Mouse (Mus musculus): ENCODE results near the gene Fgd5. TPM values are rescaled to one million over a fixed set of nuclear protein-coding genes. Genes with fewer than 3 reads are reported as not detected.

Gene Fgd5
- polyA plus RNA-seq, 1 experiment from 2014 or later, result 6.9 TPM

DNA sequence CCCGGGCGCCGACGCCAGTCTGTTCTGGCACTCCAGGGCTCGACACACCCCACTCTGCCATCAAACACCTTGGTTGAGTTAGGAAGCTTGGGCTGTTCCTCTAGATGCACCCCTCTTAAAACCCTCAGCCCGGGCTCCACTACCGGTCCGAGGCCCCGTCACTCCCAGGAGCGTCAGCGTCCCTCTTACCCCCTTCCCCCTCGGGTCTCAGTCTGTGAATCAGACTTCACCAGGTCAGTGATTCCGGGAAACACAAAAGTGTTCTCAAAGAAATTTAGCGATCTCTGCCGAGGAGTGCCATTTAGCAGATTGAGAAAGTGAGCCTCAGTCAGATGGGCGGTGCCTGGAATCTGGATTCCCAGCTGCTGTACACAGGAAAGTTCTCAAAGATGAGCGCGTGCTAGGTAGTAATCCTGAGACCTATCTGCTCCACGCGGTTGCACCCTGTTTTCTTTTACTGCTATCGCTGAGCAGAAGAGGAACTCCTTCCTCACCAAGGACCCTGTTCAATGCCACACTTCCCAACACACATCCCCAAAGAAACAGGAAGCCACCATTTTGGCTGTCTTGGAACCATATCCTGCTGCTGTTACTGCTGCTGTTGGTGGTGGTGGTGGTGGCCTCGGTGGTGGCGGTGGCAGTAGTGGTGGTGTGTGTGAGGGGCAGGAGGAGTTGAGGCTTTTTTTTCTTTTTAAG, 771 bp downstream of the Fgd5 start:
- no peak overlapping the region for H3K27ac ChIP-seq (replicated peaks)
- H3K9ac ChIP-seq (replicated peaks), result peak overlapping the region; percentile 58
- no peaks in the 10 kb centered on the region for H3K9me3 ChIP-seq
- peak; percentile 26; the same call in 1 of the 2 replicates for ATAC-seq (replicated peaks)
- peak overlapping the region; percentile 93 for H3K4me2 ChIP-seq (replicated peaks)
- 11% methylated on average over 23 of the region's 23 CpGs for WGBS
- peak overlapping the region; percentile 54 for H3K4me3 ChIP-seq
- H3K27me3 ChIP-seq, result 0 out of 2 replicates have a peak, but pooled peaks cover 9% of the 10 kb centered on the region
- H3K4me1 ChIP-seq, result peaks cover 13% of the 10 kb centered on the region
- H3K36me3 ChIP-seq, result no peaks in the 10 kb centered on the region

DNA sequence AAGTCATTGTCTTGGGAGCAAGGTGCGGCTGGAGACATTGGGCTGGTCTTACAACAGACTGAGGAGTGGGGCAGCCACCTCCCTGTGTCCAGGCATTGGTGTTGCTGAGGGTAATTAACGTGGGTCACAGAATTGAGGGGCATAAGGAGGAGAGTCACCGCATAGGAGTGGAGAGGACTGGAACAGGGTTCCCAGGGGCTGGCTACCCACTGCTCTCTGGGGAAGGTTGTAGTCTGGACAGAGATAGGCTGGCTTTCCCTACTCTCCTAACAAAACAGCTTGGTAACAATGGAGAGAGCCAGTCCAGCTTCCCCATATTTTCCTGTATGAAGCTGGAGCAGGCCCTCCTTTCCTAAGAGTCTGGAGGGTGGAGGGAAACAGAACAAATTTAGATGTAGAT, 1.3 kb downstream of the Fgd5 start:
- WGBS, result 55% methylated on average over 3 of the region's 3 CpGs
- Histone ChIP-seq H3K27me3 (0 out of 2 replicates have a peak, but pooled peaks cover 9% of the 10 kb centered on the region), H3K36me3 (no peaks in the 10 kb centered on the region), H3K4me3 (peak overlapping the region; percentile 54; the same call in 1 of the 2 replicates), H3K4me2 (replicated peaks) (no peak overlapping the region), H3K9ac (replicated peaks) (no peak overlapping the region), H3K4me1 (peaks cover 13% of the 10 kb centered on the region), H3K9me3 (no peaks in the 10 kb centered on the region), H3K27ac (replicated peaks) (no peak overlapping the region)
- no peak for ATAC-seq (replicated peaks)

DNA sequence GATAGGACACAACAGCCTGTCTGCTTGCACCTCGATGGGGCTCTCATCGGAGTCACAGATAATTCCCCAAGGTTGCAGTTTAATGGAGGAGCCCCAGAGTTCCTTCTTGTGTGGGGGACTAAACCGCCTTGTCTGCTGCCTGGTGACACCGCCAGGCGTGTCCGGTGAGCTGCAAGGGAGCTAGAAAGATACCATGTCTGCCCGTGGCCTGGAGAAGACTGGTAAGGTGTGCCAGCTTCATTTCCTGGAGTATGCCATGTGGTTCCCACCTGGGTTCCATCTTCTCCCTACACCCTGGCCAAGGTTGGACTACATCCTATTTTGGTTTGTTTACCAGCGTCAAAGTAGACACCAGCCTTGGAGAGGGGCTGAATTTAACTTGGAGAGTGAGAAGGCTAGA, 11.4 kb downstream of the Fgd5 start:
- Histone ChIP-seq H3K36me3 (no peaks in the 10 kb centered on the region), H3K4me1 (no peaks in the 10 kb centered on the region), H3K27me3 (no peaks in the 10 kb centered on the region), H3K9me3 (no peaks in the 10 kb centered on the region), H3K9ac (replicated peaks) (no peak overlapping the region), H3K4me3 (no peak overlapping the region), H3K27ac (replicated peaks) (no peak overlapping the region), H3K4me2 (replicated peaks) (no peak overlapping the region)
- 88% methylated on average over 8 of the region's 8 CpGs for WGBS
- no peak for ATAC-seq (replicated peaks)

DNA sequence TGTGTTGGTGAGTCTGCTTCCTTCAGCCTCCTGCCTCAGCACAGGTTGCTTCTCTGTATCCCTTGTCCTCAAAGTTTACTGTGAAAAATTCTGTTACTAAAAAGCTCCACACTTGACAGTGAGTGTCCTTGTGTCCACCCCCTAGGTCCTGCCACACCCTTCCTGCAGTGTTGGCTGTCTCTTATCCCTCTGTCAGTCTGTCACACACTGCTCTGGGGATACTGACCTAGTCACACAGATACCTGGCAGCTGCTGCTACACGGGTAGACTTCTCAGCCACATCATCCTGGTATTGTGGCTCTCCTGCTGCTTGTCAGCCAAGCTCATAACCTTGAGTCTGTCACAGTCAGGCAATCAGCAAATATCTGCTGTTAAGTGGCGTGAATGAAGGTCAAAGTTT, 14.1 kb downstream of the Fgd5 start:
- 80% methylated on average over 2 of the region's 2 CpGs for WGBS

DNA sequence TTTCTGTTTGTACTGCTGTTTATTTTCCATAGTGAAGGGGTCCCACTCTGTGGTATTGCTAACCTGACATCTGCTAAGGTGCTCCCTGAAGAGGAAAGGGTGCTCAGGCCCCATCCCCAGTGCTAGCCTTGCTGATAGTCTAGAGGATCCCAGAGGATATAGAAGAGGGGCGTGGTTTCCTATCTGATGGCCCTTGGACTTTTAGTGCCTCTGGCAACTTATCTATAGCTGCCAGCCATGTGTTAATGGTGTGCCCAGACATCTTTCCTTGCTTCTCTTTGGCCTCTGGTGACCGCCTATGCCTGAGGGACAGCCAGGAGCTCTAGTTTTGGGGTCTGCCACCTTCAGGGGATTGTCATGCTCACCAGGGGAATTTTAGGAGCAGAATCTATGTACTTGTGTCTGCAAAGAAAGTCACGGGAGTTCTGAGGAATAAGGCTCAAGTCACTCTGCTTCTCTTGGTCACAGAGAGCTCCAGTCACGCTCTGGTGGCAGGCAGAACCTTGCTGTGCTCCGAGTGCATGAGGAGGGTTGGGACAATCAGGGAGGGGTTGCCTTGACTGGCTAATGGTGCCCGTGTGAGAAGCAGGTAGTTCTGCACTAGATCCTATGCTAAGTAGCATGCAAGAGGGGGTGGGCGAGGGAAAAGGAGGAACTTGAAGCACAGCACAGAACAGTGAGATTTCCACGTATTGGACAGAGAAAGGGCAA, 15.3 kb downstream of the Fgd5 start:
- no peak overlapping the region for H3K4me3 ChIP-seq
- 73% methylated on average over 8 of the region's 8 CpGs for WGBS
- 0 out of 2 replicates have a peak, but pooled peaks cover 6% of the 10 kb centered on the region for H3K4me1 ChIP-seq
- H3K4me2 ChIP-seq (replicated peaks), result no peak overlapping the region
- H3K36me3 ChIP-seq, result no peaks in the 10 kb centered on the region
- no peak for ATAC-seq (replicated peaks)
- no peaks in the 10 kb centered on the region for H3K27me3 ChIP-seq
- H3K9ac ChIP-seq (replicated peaks), result no peak overlapping the region
- H3K27ac ChIP-seq (replicated peaks), result no peak overlapping the region
- H3K9me3 ChIP-seq, result no peaks in the 10 kb centered on the region

More for the DNA sequence above, 14.1 kb downstream of the Fgd5 start:
- no peaks in the 10 kb centered on the region for H3K9me3 ChIP-seq
- 0 out of 2 replicates have a peak, but pooled peaks cover 6% of the 10 kb centered on the region for H3K4me1 ChIP-seq
- ATAC-seq (replicated peaks), result no peak
- no peaks in the 10 kb centered on the region for H3K36me3 ChIP-seq
- H3K27me3 ChIP-seq, result no peaks in the 10 kb centered on the region
- H3K4me3 ChIP-seq, result no peak overlapping the region
- no peak overlapping the region for H3K9ac ChIP-seq (replicated peaks)
- H3K4me2 ChIP-seq (replicated peaks), result no peak overlapping the region
- no peak overlapping the region for H3K27ac ChIP-seq (replicated peaks)

DNA sequence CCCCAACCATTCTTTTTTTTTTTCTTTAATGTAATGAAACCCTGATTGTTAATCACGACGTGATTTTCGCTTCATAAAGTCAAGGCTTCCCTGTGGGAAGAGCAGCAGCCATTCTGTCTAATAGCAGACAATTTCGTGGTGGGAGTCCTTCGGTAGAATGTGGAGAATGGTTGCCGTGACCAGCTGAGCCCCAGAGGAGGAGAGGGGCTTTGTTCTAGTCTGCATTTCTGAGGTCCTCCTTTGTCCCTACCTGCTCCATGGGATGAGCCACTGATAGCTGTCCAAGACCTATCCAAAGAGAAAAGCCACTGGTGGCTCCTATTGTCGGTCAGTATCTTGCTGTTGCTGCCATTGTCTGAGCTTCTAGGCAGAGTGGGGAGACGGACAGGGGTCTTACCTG, 17.4 kb downstream of the Fgd5 start:
- WGBS, result 54% methylated on average over 8 of the region's 8 CpGs
- no peak overlapping the region for H3K4me3 ChIP-seq

DNA sequence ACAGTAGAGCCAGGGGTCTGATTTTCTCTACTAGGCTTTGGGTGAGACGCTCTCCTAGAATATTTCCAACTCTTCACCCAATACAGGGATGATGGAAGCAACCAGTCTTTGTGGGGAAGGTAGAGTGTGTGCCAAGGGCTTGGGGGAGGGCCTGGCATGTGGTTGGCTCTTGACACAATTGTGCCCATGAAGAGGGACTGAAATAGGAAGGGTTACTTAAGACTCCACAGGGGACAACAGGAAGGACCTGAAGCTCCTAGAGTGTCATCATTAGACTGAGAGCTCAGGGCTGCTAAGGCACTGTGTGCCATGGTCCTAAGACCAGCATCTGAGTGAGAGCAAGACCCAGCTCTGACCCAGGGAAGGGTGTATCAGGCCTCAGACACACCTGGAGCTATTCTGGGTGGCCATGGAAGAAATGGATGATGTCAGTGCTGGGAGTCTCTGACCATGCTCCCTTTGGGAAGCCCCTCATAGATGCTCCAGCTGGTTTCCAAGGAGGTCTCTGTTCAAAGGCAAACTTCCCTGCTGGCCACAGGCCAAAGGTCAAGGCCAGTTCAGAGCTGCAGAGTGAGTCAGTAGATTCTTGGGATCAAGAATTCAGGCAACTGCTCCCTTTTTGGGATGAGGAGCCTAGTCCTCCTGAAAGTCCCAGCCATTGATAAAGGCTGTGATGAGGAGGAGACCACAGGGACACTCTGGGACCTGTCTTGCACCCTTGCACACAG, 24.0 kb downstream of the Fgd5 start:
- Histone ChIP-seq H3K36me3 (no peaks in the 10 kb centered on the region), H3K27me3 (no peaks in the 10 kb centered on the region), H3K9me3 (no peaks in the 10 kb centered on the region), H3K4me2 (replicated peaks) (no peak overlapping the region), H3K27ac (replicated peaks) (no peak overlapping the region), H3K9ac (replicated peaks) (no peak overlapping the region), H3K4me1 (peaks cover 20% of the 10 kb centered on the region), H3K4me3 (no peak overlapping the region)
- 88% methylated on average over 1 of the region's 1 CpGs for WGBS
- ATAC-seq (replicated peaks), result no peak

More for the DNA sequence above, 17.4 kb downstream of the Fgd5 start:
- Histone ChIP-seq H3K27ac (replicated peaks) (peak overlapping the region; percentile 63), H3K9me3 (no peaks in the 10 kb centered on the region), H3K9ac (replicated peaks) (no peak overlapping the region), H3K4me1 (0 out of 2 replicates have a peak, but pooled peaks cover 6% of the 10 kb centered on the region), H3K27me3 (no peaks in the 10 kb centered on the region), H3K4me2 (replicated peaks) (no peak overlapping the region), H3K36me3 (no peaks in the 10 kb centered on the region)
- ATAC-seq (replicated peaks), result 0 out of 2 replicates have a peak, but pooled peaks have one; percentile 27

DNA sequence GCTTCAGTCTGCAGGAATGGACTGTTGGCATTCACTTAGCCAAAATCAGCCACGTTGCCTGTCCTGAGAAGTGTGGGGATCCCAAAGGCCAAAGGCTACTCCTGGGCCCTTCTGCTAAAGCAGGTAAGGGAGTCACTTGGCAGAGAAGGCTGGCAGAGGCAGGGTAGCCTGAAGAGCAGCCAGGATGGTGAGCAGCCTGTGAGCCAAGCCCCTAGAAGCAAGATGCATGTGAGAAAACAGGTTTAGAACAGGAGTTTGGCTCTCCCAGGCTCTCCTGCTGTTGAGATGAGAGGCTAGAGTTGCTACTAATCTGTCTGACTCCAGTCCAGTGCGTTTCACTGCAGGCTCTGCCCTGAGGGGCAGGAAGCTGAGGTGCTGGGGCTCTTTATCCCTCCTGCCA, 25.0 kb downstream of the Fgd5 start:
- H3K9ac ChIP-seq (replicated peaks), result no peak overlapping the region
- peak overlapping the region; percentile 60 for H3K27ac ChIP-seq (replicated peaks)
- no peak for ATAC-seq (replicated peaks)
- H3K4me1 ChIP-seq, result peaks cover 20% of the 10 kb centered on the region
- H3K27me3 ChIP-seq, result no peaks in the 10 kb centered on the region
- H3K4me3 ChIP-seq, result no peak overlapping the region
- 20% methylated on average over 2 of the region's 2 CpGs for WGBS
- no peaks in the 10 kb centered on the region for H3K36me3 ChIP-seq
- no peaks in the 10 kb centered on the region for H3K9me3 ChIP-seq
- no peak overlapping the region for H3K4me2 ChIP-seq (replicated peaks)

DNA sequence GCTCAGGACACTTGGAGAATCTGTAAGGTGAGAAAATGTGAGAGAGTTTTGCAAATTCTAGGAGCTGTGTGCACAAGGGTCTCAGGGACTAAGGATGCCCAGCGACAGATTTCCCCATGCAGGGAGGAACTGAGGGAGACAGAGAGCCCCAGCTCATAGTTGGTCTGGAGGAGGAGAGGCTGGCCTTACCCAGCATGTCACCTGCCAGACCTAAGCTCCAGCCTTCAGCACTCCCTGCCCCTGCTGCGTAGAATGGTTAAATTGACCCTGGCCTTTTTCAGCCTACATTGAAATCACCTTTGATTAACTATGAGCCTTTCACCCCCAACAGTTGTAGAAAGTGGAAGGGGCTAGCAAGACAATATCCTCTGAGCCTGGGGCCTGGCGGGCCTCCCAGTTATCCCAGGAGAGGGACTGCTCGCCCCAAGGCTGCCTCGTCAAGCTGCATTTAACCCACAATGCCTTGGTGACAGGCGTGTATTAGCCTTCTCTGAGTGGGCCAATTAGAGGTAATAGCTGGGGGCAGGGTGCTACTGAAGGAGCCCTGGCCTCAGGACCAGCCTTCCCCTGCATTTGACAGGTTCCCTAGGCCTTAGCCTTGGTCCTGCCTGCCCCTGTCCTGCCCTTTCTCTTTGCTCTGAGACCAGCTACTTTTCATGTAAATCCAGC, 25.6 kb downstream of the Fgd5 start:
- H3K9me3 ChIP-seq, result no peaks in the 10 kb centered on the region
- H3K9ac ChIP-seq (replicated peaks), result no peak overlapping the region
- H3K27ac ChIP-seq (replicated peaks), result peak overlapping the region; percentile 60
- no peak overlapping the region for H3K4me3 ChIP-seq
- H3K27me3 ChIP-seq, result no peaks in the 10 kb centered on the region
- H3K4me1 ChIP-seq, result peaks cover 20% of the 10 kb centered on the region
- WGBS, result 2% methylated on average over 6 of the region's 6 CpGs
- no peaks in the 10 kb centered on the region for H3K36me3 ChIP-seq
- H3K4me2 ChIP-seq (replicated peaks), result no peak overlapping the region
- peak; percentile 91 for ATAC-seq (replicated peaks)

DNA sequence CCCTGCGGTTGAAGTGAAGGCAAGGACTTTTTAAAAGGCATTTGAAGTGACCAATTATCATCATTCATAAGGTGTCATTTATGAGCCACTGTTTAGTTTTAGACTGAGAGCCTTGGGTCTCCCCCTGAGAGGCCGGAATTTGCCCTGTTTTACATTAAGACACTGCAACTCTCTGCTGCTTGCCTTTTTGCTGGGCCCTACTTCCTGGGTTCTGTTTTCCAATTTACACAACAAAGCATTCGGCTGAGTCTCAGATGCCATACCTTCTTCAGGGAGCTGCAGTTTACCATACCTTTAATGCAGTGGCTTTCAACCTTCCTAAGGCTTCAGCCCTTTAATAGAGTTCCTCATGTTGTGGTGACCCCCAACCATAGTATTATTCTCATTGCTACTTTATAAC, 26.1 kb downstream of the Fgd5 start:
- H3K9ac ChIP-seq (replicated peaks), result no peak overlapping the region
- H3K4me2 ChIP-seq (replicated peaks), result no peak overlapping the region
- no peaks in the 10 kb centered on the region for H3K36me3 ChIP-seq
- peak overlapping the region; percentile 60; the same call in 1 of the 2 replicates for H3K27ac ChIP-seq (replicated peaks)
- H3K4me1 ChIP-seq, result peaks cover 20% of the 10 kb centered on the region
- no peaks in the 10 kb centered on the region for H3K27me3 ChIP-seq
- H3K9me3 ChIP-seq, result no peaks in the 10 kb centered on the region
- WGBS, result 19% methylated on average over 3 of the region's 3 CpGs
- ATAC-seq (replicated peaks), result peak; percentile 47
- H3K4me3 ChIP-seq, result no peak overlapping the region

DNA sequence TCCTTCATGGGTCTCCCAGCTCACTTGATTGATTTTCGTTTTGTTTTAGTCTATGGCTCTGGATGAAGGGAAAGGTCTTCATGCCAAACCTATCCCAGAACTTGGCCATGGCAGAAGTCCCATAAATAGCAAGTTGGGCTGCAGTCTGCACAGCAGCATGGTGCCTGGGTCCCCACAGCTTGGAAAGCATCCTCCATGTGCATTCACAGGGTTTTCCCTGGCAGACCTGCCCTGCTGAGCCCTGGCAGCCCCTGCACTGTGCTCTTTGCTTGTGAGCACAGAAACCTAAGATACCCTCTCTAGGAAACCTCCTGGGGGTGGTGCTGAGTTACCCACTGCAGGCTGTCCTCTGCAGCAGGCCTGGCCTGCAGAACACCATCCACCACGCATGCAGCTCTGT, 32.2 kb downstream of the Fgd5 start:
- Histone ChIP-seq H3K9ac (replicated peaks) (no peak overlapping the region), H3K27me3 (no peaks in the 10 kb centered on the region), H3K4me2 (replicated peaks) (no peak overlapping the region), H3K36me3 (no peaks in the 10 kb centered on the region), H3K4me3 (no peak overlapping the region), H3K27ac (replicated peaks) (no peak overlapping the region), H3K4me1 (peaks cover 1% of the 10 kb centered on the region; the same call in 1 of the 2 replicates), H3K9me3 (no peaks in the 10 kb centered on the region)
- 75% methylated on average over 2 of the region's 2 CpGs for WGBS
- 0 out of 2 replicates have a peak, but pooled peaks have one; percentile 29 for ATAC-seq (replicated peaks)

Data from forebrain, embryonic 15.5 days (tissue).